Mouse (Mus musculus) inflammation-experienced regulatory T-cells (primary cell): ENCODE results near the gene Lpin1. TPM values are rescaled to one million over a fixed set of nuclear protein-coding genes. Genes with fewer than 3 reads are reported as not detected.

Experiments
- polyA plus RNA-seq, 2 experiments: library from polyadenylated mRNA; unstranded; fragments of 100-300 nt; shearing (Covaris generic); gene quantifications; one replicate each; pipeline ENCODE4 v1.2.1; 2017

The Lpin1 gene
- polyA plus RNA-seq: 10 to 100 TPM; 22.3 to 34.8 TPM

DNA sequence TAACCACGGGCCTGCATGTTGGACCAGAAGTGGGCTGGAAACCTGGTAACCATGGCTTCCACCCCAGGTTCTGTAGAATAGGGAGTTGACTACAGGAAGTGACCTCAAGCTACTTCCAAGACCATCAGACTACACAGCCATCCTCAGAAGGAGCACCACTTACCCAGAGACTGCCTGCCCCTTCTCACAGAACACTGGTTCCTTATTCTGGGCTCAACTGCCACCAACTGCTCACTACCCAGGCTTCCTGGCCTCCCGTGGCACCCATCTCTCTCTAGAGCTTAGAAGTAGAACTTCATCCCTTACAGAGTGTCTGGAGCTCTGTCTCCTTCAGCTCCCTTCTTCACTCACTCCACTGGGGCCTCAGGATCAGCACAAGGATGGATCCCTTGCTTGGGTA, at the start of gene Lpin1:
Lpin1 (minus strand) TSS at position 31 of the 400 bp plus-strand sequence.

DNA sequence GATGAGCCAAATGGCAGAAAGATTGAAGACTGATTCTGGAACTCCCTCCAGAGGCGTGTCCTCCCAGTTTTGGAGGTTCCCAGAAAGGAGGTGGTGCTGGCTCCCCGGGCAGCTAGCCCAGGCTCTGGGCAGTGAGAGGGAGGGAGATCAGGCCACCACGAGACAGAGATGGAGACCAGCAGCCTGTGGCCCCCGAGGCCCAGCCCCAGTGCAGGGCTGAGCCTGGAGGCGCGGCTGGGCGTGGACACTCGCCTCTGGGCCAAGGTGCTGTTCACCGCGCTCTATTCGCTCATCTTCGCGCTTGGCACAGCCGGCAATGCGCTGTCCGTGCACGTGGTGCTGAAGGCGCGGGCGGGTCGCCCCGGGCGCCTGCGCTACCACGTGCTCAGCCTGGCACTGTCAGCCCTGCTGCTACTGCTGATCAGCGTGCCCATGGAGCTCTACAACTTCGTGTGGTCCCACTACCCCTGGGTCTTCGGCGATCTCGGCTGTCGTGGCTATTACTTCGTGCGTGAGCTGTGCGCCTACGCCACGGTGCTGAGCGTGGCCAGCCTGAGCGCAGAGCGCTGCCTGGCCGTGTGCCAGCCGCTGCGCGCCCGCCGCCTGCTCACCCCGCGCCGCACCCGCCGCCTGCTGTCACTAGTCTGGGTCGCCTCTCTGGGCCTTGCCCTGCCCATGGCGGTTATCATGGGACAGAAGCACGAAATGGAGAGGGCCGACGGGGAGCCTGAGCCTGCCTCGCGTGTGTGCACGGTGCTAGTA, 42.7 kb upstream of the Lpin1 start, which contains the start of gene Ntsr2:
Ntsr2 (plus strand) TSS at position 51 of the 762 bp plus-strand sequence.

Other genes starting within 250 kb of the Lpin1 start
- gene Ntsr2, start 42.4 kb upstream of the Lpin1 start, polyA plus RNA-seq: 1 to 10 TPM in 1 of 2 experiments, under 1 TPM in 1; 0.28 to 1.1 TPM
- gene Greb1, start 189.9 kb upstream of the Lpin1 start, polyA plus RNA-seq: 1 to 10 TPM in 1 of 2 experiments, under 1 TPM in 1; 0.06 to 2.3 TPM
- 10 to 100 TPM; 21.4 to 33.4 TPM for gene E2f6, start 200.0 kb upstream of the Lpin1 start, polyA plus RNA-seq